ENCODE assay signal across 17 mouse cellular contexts in the genomic region with DNA sequence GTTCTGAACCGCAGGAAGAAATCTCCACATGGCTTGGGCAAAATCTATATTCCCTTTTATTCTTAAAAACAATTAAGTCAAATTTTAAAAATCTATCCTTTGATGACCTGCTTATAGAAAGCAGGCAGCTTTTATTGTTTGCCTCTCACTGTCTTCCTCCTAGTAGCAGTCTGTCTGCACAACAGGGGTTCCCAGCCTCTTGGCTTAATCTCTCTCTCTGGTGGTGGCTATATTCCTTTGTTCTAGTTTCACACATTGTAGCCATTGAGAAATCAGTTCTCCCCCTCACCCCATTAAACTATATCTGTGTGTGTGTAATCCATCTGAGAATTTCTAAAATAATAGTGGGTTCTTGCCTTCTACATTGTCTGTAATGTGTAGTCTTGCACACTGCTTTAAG.
DNase-seq lines count a peak whose midpoint lies in the region; ATAC-seq and TF ChIP-seq lines count a peak whose summit lies in the region.
"Had no signal": no experiment of that assay in that cellular context is flagged by ENCODE, and none has a peak within 500 bp of the region (broad histone marks: within the 10 kb centered on the region; RNA-seq: fewer than 3 reads in every experiment).

No protein-coding gene starts in this region.

- H3K27me3 ChIP-seq in hindbrain, embryonic 11.5 days (ENCODE audit: control insufficient read depth, insufficient read depth, low read length) = no peaks in the 10 kb centered on the region
- no peaks in the 10 kb centered on the region for H3K27me3 ChIP-seq in hindbrain, embryonic 14.5 days (ENCODE audit: control insufficient read depth, insufficient read depth, low read length)
- no peaks in the 10 kb centered on the region for H3K27me3 ChIP-seq in midbrain, embryonic 14.5 days (ENCODE audit: control insufficient read depth, insufficient read depth, low read length)
- H3K27me3 ChIP-seq in intestine, embryonic 16.5 days (replicated peaks; ENCODE audit: control insufficient read depth, insufficient read depth, low read length) = no peaks in the 10 kb centered on the region
- H3K27me3 ChIP-seq: embryonic facial prominence, embryonic 15.5 days; heart, embryonic 15.5 days; kidney, embryonic 15.5 days; limb, embryonic 15.5 days; liver, embryonic 15.5 days had no signal

- peak; percentile 35; the same call in 1 of the 2 replicates for ATAC-seq in hindbrain, embryonic 11.5 days (ENCODE audit: low FRiP score)
- no peak for ATAC-seq in hindbrain, embryonic 14.5 days (ENCODE audit: low FRiP score)
- no peak for ATAC-seq in midbrain, embryonic 14.5 days (ENCODE audit: low FRiP score, low TSS enrichment)
- no peak for ATAC-seq in intestine, embryonic 16.5 days
- ATAC-seq: intestine, postnatal 0 days had no signal

- H3K9ac ChIP-seq in hindbrain, embryonic 11.5 days (ENCODE audit: low read depth, low read length) = no peak overlapping the region
- no peak overlapping the region for H3K9ac ChIP-seq in hindbrain, embryonic 14.5 days
- H3K9ac ChIP-seq in midbrain, embryonic 14.5 days (replicated peaks; ENCODE audit: low read length) = no peak overlapping the region
- H3K9ac ChIP-seq in intestine, embryonic 16.5 days (ENCODE audit: low read depth, low read length) = no peak overlapping the region
- H3K9ac ChIP-seq: embryonic facial prominence, embryonic 15.5 days; heart, embryonic 15.5 days; kidney, embryonic 15.5 days; limb, embryonic 15.5 days; liver, embryonic 15.5 days had no signal

- H3K27ac ChIP-seq in hindbrain, embryonic 11.5 days (ENCODE audit: low read depth, low read length) = no peak overlapping the region
- no peak overlapping the region for H3K27ac ChIP-seq in hindbrain, embryonic 14.5 days
- no peak overlapping the region for H3K27ac ChIP-seq in midbrain, embryonic 14.5 days (replicated peaks; ENCODE audit: low read depth, low read length)
- H3K27ac ChIP-seq in intestine, embryonic 16.5 days (ENCODE audit: low read length) = no peak overlapping the region
- H3K27ac ChIP-seq: embryonic facial prominence, embryonic 15.5 days; heart, embryonic 15.5 days; kidney, embryonic 15.5 days; limb, embryonic 15.5 days; liver, embryonic 15.5 days; macrophage had no signal

- WGBS in hindbrain, embryonic 11.5 days = 86% methylated on average over 1 of the region's 1 CpGs
- 73% methylated on average over 1 of the region's 1 CpGs for WGBS in hindbrain, embryonic 14.5 days
- WGBS in midbrain, embryonic 14.5 days = 61% methylated on average over 1 of the region's 1 CpGs
- WGBS in intestine, embryonic 16.5 days = 91% methylated on average over 1 of the region's 1 CpGs

- H3K36me3 ChIP-seq in hindbrain, embryonic 11.5 days (ENCODE audit: control insufficient read depth, insufficient read depth, low read length) = no peaks in the 10 kb centered on the region
- no peaks in the 10 kb centered on the region for H3K36me3 ChIP-seq in hindbrain, embryonic 14.5 days (replicated peaks; ENCODE audit: control insufficient read depth, insufficient read depth)
- no peaks in the 10 kb centered on the region for H3K36me3 ChIP-seq in midbrain, embryonic 14.5 days (ENCODE audit: control insufficient read depth, insufficient read depth, low read length)
- H3K36me3 ChIP-seq in intestine, embryonic 16.5 days (ENCODE audit: control insufficient read depth, insufficient read depth, low read length) = no peaks in the 10 kb centered on the region
- H3K36me3 ChIP-seq: embryonic facial prominence, embryonic 15.5 days; heart, embryonic 15.5 days; kidney, embryonic 15.5 days; limb, embryonic 15.5 days; liver, embryonic 15.5 days had no signal

- no peaks in the 10 kb centered on the region for H3K9me3 ChIP-seq in hindbrain, embryonic 11.5 days (ENCODE audit: control insufficient read depth, low read length)
- H3K9me3 ChIP-seq in hindbrain, embryonic 14.5 days (ENCODE audit: control insufficient read depth, low read length) = no peaks in the 10 kb centered on the region
- H3K9me3 ChIP-seq in midbrain, embryonic 14.5 days (ENCODE audit: control insufficient read depth, low read length) = no peaks in the 10 kb centered on the region
- H3K9me3 ChIP-seq in intestine, embryonic 16.5 days (ENCODE audit: control insufficient read depth, low read length) = no peaks in the 10 kb centered on the region
- H3K9me3 ChIP-seq: embryonic facial prominence, embryonic 15.5 days; heart, embryonic 15.5 days; kidney, embryonic 15.5 days; limb, embryonic 15.5 days; liver, embryonic 15.5 days had no signal

- TF ChIP-seq CTCF in brain, embryonic 14.5 days (IDR thresholded peaks at IDR 0.05; ENCODE audit: borderline replicate concordance, extremely low read depth, insufficient read depth, insufficient read length) = no peak

- no peak for TF ChIP-seq POLR2A in brain, embryonic 14.5 days (IDR thresholded peaks at IDR 0.05; ENCODE audit: borderline replicate concordance, extremely low read depth, insufficient read depth, insufficient read length, poor library complexity, severe bottlenecking)

- no peak for DNase-seq in hindbrain, embryonic 11.5 days (ENCODE audit: low spot score)
- no peak for DNase-seq in hindbrain, embryonic 14.5 days (ENCODE audit: low spot score)
- DNase-seq in Muller cell, postnatal 12 days (ENCODE audit: inconsistent ontology term) = peak; percentile 31
- peak; percentile 19 for DNase-seq in brain, embryonic 14.5 days (ENCODE audit: low read depth)
- DNase-seq in midbrain, embryonic 14.5 days = peak; percentile 10
- no peak for DNase-seq in frontal cortex, postnatal 25 days (ENCODE audit: low spot score in 2 of 2)
- DNase-seq: adrenal gland, adult 8-10 months; gastrocnemius, postnatal 36 days; thymus, postnatal 25 days had no signal

- H3K4me1 ChIP-seq in hindbrain, embryonic 11.5 days (replicated peaks; ENCODE audit: control insufficient read depth, insufficient read depth, low read length) = no peaks in the 10 kb centered on the region
- H3K4me1 ChIP-seq in hindbrain, embryonic 14.5 days (replicated peaks; ENCODE audit: control insufficient read depth, insufficient read depth, low read length) = no peaks in the 10 kb centered on the region
- no peaks in the 10 kb centered on the region for H3K4me1 ChIP-seq in midbrain, embryonic 14.5 days (ENCODE audit: control insufficient read depth, insufficient read depth, low read length)
- no peaks in the 10 kb centered on the region for H3K4me1 ChIP-seq in intestine, embryonic 16.5 days (ENCODE audit: control insufficient read depth, insufficient read depth, low read length)
- H3K4me1 ChIP-seq: embryonic facial prominence, embryonic 15.5 days; heart, embryonic 15.5 days; kidney, embryonic 15.5 days; limb, embryonic 15.5 days; liver, embryonic 15.5 days had no signal

- H3K4me3 ChIP-seq in hindbrain, embryonic 11.5 days (ENCODE audit: low read depth, low read length) = no peak overlapping the region
- no peak overlapping the region for H3K4me3 ChIP-seq in hindbrain, embryonic 14.5 days (replicated peaks; ENCODE audit: low read length)
- H3K4me3 ChIP-seq in midbrain, embryonic 14.5 days (replicated peaks; ENCODE audit: low read depth, low read length) = no peak overlapping the region
- H3K4me3 ChIP-seq in intestine, embryonic 16.5 days (ENCODE audit: low read length) = no peak overlapping the region
- H3K4me3 ChIP-seq: embryonic facial prominence, embryonic 15.5 days; heart, embryonic 15.5 days; kidney, embryonic 15.5 days; limb, embryonic 15.5 days; liver, embryonic 15.5 days had no signal

- H3K4me2 ChIP-seq in hindbrain, embryonic 11.5 days (replicated peaks; ENCODE audit: low read depth, low read length) = no peak overlapping the region
- H3K4me2 ChIP-seq in hindbrain, embryonic 14.5 days (replicated peaks) = no peak overlapping the region
- H3K4me2 ChIP-seq in midbrain, embryonic 14.5 days (ENCODE audit: low read length) = no peak overlapping the region
- no peak overlapping the region for H3K4me2 ChIP-seq in intestine, embryonic 16.5 days (ENCODE audit: low read depth, low read length)
- H3K4me2 ChIP-seq: embryonic facial prominence, embryonic 15.5 days; heart, embryonic 15.5 days; kidney, embryonic 15.5 days; limb, embryonic 15.5 days; liver, embryonic 15.5 days had no signal

Comparison
In these comparisons a context has a peak if more than half of its experiments do, and no peak if none do; other contexts are left out.
1. DNase-seq: peak in Muller cell, postnatal 12 days (single experiment), brain, embryonic 14.5 days (single experiment) and midbrain, embryonic 14.5 days (single experiment); none in hindbrain, embryonic 11.5 days (single experiment), hindbrain, embryonic 14.5 days (single experiment) and frontal cortex, postnatal 25 days (0 of 2).